Mouse (Mus musculus): ENCODE results near the gene H2afb2. TPM values are rescaled to one million over a fixed set of nuclear protein-coding genes. Genes with fewer than 3 reads are reported as not detected.

The H2afb2 gene
- not detected in 2 replicates for polyA plus RNA-seq (2015; fragmentation: Nextera tagmentation; extraction: Ambion mirVana)

DNA sequence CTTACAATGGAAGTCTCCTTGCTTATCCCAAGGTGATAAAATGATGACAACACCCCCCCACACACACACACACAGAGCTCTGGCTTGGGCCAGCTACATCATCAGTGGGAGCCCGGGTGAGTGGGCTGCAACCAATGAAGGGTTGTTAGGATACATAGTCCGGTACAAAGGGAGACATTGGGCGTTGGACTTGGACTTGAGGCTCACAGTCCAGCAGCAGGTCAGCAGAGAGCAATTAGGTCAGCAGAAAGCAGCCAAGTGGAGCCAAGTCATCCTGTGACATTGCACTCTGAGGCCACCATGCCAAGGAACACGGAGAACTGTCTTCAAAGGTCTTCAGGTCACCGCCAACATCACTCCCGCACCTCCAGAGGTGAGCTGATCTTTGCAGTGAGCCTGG lies at the start of gene H2afb2:
Gene H2afb2 (plus strand): TSS at position 301 of the 400 bp plus-strand sequence.

Other genes starting within 250 kb of the H2afb2 start
- gene Cpxcr1, start 232.2 kb upstream of the H2afb2 start, polyA plus RNA-seq (2015; fragmentation: Nextera tagmentation; extraction: Ambion mirVana), result not detected in 2 replicates